In genomic region chr1:180226221-180226713, GRCm38 (mm10) we compare ENCODE assay signal across 8 mouse cellular contexts. TPM values are rescaled to one million over a fixed set of nuclear protein-coding genes. Genes with fewer than 3 reads are reported as not detected.
DNase-seq lines count a peak whose midpoint lies in the region; ATAC-seq and TF ChIP-seq lines count a peak whose summit lies in the region.

No protein-coding gene starts in this region.

- H3K9me3 ChIP-seq in heart, embryonic 12.5 days (replicated peaks), result peaks cover 6% of the 10 kb centered on the region
- H3K9me3 ChIP-seq in hindbrain, embryonic 12.5 days (replicated peaks), result peaks cover 5% of the 10 kb centered on the region; the same call in 1 of the 2 replicates
- no peaks in the 10 kb centered on the region; the same call in 1 of the 2 replicates for H3K9me3 ChIP-seq in liver, embryonic 13.5 days (replicated peaks)
- no peaks in the 10 kb centered on the region for H3K9me3 ChIP-seq in neural tube, embryonic 13.5 days

- no peak for TF ChIP-seq POLR2A in cortical plate, adult 2 months (IDR thresholded peaks at IDR 0.05; ENCODE audit: extremely low read depth, insufficient read depth, low read length)

- no peak for DNase-seq in heart, adult 11 months
- DNase-seq in liver, embryonic 13.5 days, result no peak
- no peak for DNase-seq in left cerebral cortex, adult 8-10 months (ENCODE audit: low spot score in 2 of 2)
- no peak for DNase-seq in adrenal gland, postnatal 10 days

- H3K9ac ChIP-seq in heart, embryonic 12.5 days, result peak overlapping the region; percentile 44
- H3K9ac ChIP-seq in hindbrain, embryonic 12.5 days, result peak overlapping the region; percentile 52
- peak overlapping the region; percentile 68 for H3K9ac ChIP-seq in liver, embryonic 13.5 days
- H3K9ac ChIP-seq in neural tube, embryonic 13.5 days, result peak overlapping the region; percentile 65

- peak overlapping the region; percentile 53 for H3K4me3 ChIP-seq in heart, embryonic 12.5 days
- H3K4me3 ChIP-seq in cortical plate, adult 2 months (ENCODE audit: insufficient read depth, low read length), result peak overlapping the region; percentile 24
- peak overlapping the region; percentile 41 for H3K4me3 ChIP-seq in hindbrain, embryonic 12.5 days
- H3K4me3 ChIP-seq in liver, embryonic 13.5 days (replicated peaks), result peak overlapping the region; percentile 59
- peak overlapping the region; percentile 45 for H3K4me3 ChIP-seq in neural tube, embryonic 13.5 days

- peaks cover 10% of the 10 kb centered on the region for H3K4me1 ChIP-seq in heart, embryonic 12.5 days (replicated peaks)
- no peaks in the 10 kb centered on the region for H3K4me1 ChIP-seq in cortical plate, adult 2 months (ENCODE audit: control insufficient read depth, insufficient read depth, low read length)
- peaks cover 6% of the 10 kb centered on the region for H3K4me1 ChIP-seq in hindbrain, embryonic 12.5 days
- peaks cover 19% of the 10 kb centered on the region for H3K4me1 ChIP-seq in liver, embryonic 13.5 days (replicated peaks)
- H3K4me1 ChIP-seq in neural tube, embryonic 13.5 days (replicated peaks), result peaks cover 17% of the 10 kb centered on the region

- H3K4me2 ChIP-seq in heart, embryonic 12.5 days, result peak overlapping the region; percentile 75
- H3K4me2 ChIP-seq in hindbrain, embryonic 12.5 days (replicated peaks), result peak overlapping the region; percentile 79
- peak overlapping the region; percentile 71 for H3K4me2 ChIP-seq in liver, embryonic 13.5 days
- H3K4me2 ChIP-seq in neural tube, embryonic 13.5 days, result peak overlapping the region; percentile 67

- H3K27me3 ChIP-seq in heart, embryonic 12.5 days (replicated peaks), result 0 out of 2 replicates have a peak, but pooled peaks cover 7% of the 10 kb centered on the region
- H3K27me3 ChIP-seq in hindbrain, embryonic 12.5 days, result no peaks in the 10 kb centered on the region
- no peaks in the 10 kb centered on the region for H3K27me3 ChIP-seq in liver, embryonic 13.5 days
- no peaks in the 10 kb centered on the region for H3K27me3 ChIP-seq in neural tube, embryonic 13.5 days

- 7% methylated on average over 12 of the region's 12 CpGs for WGBS in heart, embryonic 12.5 days
- 15% methylated on average over 12 of the region's 12 CpGs for WGBS in hindbrain, embryonic 12.5 days
- 15% methylated on average over 12 of the region's 12 CpGs for WGBS in liver, embryonic 13.5 days (ENCODE audit: insufficient replicate concordance)
- 9% methylated on average over 12 of the region's 12 CpGs for WGBS in neural tube, embryonic 13.5 days

- H3K27ac ChIP-seq in heart, embryonic 12.5 days (ENCODE audit: poor library complexity, severe bottlenecking), result peak overlapping the region; percentile 46; the same call in 1 of the 2 replicates
- no peak overlapping the region for H3K27ac ChIP-seq in cortical plate, adult 2 months (ENCODE audit: insufficient read depth, low read length)
- H3K27ac ChIP-seq in hindbrain, embryonic 12.5 days, result peak overlapping the region; percentile 40; the same call in 1 of the 2 replicates
- peak overlapping the region; percentile 86 for H3K27ac ChIP-seq in liver, embryonic 13.5 days
- H3K27ac ChIP-seq in neural tube, embryonic 13.5 days (replicated peaks), result peak overlapping the region; percentile 79

- no peak for TF ChIP-seq CTCF in cortical plate, adult 2 months (IDR thresholded peaks at IDR 0.05; ENCODE audit: extremely low read depth, insufficient read depth, low read length)

- peak; percentile 45 for ATAC-seq in heart, embryonic 12.5 days (ENCODE audit: insufficient number of reproducible peaks, low FRiP score)
- peak; percentile 53 for ATAC-seq in hindbrain, embryonic 12.5 days (ENCODE audit: low FRiP score)
- ATAC-seq in liver, embryonic 13.5 days (ENCODE audit: low read depth), result peak; percentile 83
- peak; percentile 78 for ATAC-seq in neural tube, embryonic 13.5 days (ENCODE audit: low read depth)

- H3K36me3 ChIP-seq in heart, embryonic 12.5 days, result 0 out of 2 replicates have a peak, but pooled peaks cover 8% of the 10 kb centered on the region
- no peaks in the 10 kb centered on the region for H3K36me3 ChIP-seq in hindbrain, embryonic 12.5 days
- H3K36me3 ChIP-seq in liver, embryonic 13.5 days, result peaks cover 25% of the 10 kb centered on the region
- peaks cover 12% of the 10 kb centered on the region; the same call in 1 of the 2 replicates for H3K36me3 ChIP-seq in neural tube, embryonic 13.5 days

RNA-seq across cellular contexts. Expression of gene Coq8a, which starts 26.9 kb away (rescaled TPM):
- 15.2 and 17.8 TPM in 2 replicates for polyA plus RNA-seq in heart, embryonic 12.5 days (2016; fragmentation: Nextera tagmentation; extraction: Ambion mirVana)
- polyA plus RNA-seq in cortical plate, adult 2 months (2012; rRNA removed), result 35.9 and 42.9 TPM in 2 replicates
- 2.4 and 2.7 TPM in 2 replicates for polyA plus RNA-seq in hindbrain, embryonic 12.5 days (2016; fragmentation: Nextera tagmentation; extraction: Ambion mirVana)
- 6.7 and 8.6 TPM in 2 replicates for polyA plus RNA-seq in liver, embryonic 13.5 days (2015; fragmentation: Nextera tagmentation; extraction: Ambion mirVana)
- polyA plus RNA-seq in neural tube, embryonic 13.5 days (2015; fragmentation: Nextera tagmentation; extraction: Ambion mirVana), result 1.8 and 3.1 TPM in 2 replicates
- total RNA-seq in left cerebral cortex, adult 8-10 months (2022), result 10 to 100 TPM; 59.6 to 79.0 (median 61.8) TPM
- 1,000 to 10,000 TPM; 1,138 to 1,532 TPM for total RNA-seq in adrenal gland, postnatal 10 days (2021)

RNA-seq across cellular contexts. Expression of gene Psen2, which starts 37.0 kb away (rescaled TPM):
- 13.8 and 15.1 TPM in 2 replicates for polyA plus RNA-seq in heart, embryonic 12.5 days (2016; fragmentation: Nextera tagmentation; extraction: Ambion mirVana)
- 27.5 and 28.3 TPM in 2 replicates for polyA plus RNA-seq in cortical plate, adult 2 months (2012; rRNA removed)
- polyA plus RNA-seq in hindbrain, embryonic 12.5 days (2016; fragmentation: Nextera tagmentation; extraction: Ambion mirVana), result 10.3 and 10.4 TPM in 2 replicates
- polyA plus RNA-seq in liver, embryonic 13.5 days (2015; fragmentation: Nextera tagmentation; extraction: Ambion mirVana), result 22.2 and 23.7 TPM in 2 replicates
- polyA plus RNA-seq in neural tube, embryonic 13.5 days (2015; fragmentation: Nextera tagmentation; extraction: Ambion mirVana), result 11.9 and 13.0 TPM in 2 replicates
- total RNA-seq in left cerebral cortex, adult 8-10 months (2022), result 10 to 100 TPM; 19.5 to 21.7 (median 20.9) TPM
- total RNA-seq in adrenal gland, postnatal 10 days (2021), result 10 to 100 TPM; 25.4 to 26.7 TPM
